Mouse (Mus musculus) CH12.LX (cell line): ENCODE results near the gene Ggct. TPM values are rescaled to one million over a fixed set of nuclear protein-coding genes. Genes with fewer than 3 reads are reported as not detected.

Experiments
- DNase-seq: peaks from one replicate; pipeline ENCODE4 v3.0.0-alpha.2; 2013; ENCODE audit errors: extremely low read depth
- H3K27ac ChIP-seq: 2 replicates; pipeline ENCODE4 v1.5.1; 2012; ENCODE audit warnings: low read depth, mild to moderate bottlenecking, control low read depth, moderate library complexity; ENCODE audit not compliant: insufficient read depth
- H3K27me3 ChIP-seq: replicated peaks from 2 replicates; pipeline ENCODE3; 2012; ENCODE audit warnings: inconsistent platforms
- H3K36me3 ChIP-seq, 2 experiments: replicated peaks in 1 of 2; 2 replicates each; pipeline versions ENCODE3 to v1.6.1; 2012; ENCODE audit warnings: inconsistent platforms in 1 of 2, low read length in 1 of 2, mild to moderate bottlenecking in 1 of 2, mixed read lengths in 1 of 2, moderate library complexity in 1 of 2; ENCODE audit not compliant: control insufficient read depth in 1 of 2, insufficient read depth in 1 of 2
- H3K4me1 ChIP-seq, 2 experiments: 2 replicates each; pipeline ENCODE4 v1.6.1; 2012; ENCODE audit warnings: inconsistent platforms in 1 of 2, moderate library complexity in 1 of 2; ENCODE audit not compliant: insufficient read depth in 2 of 2, control insufficient read depth in 1 of 2
- H3K4me2 ChIP-seq: 2 replicates; pipeline ENCODE4 v1.6.1; 2012; ENCODE audit warnings: low read depth, mild to moderate bottlenecking, control low read depth; ENCODE audit not compliant: poor library complexity, insufficient read depth, severe bottlenecking
- H3K4me3 ChIP-seq, 3 experiments: fragments of 150-350 bp in 1 of 3; sonication (generic) in 1 of 3; replicated peaks in 1 of 3; 2 replicates each; pipeline versions ENCODE3 to v1.5.1; 2011 to 2012; ENCODE audit warnings: low read depth in 2 of 3, low read length in 2 of 3, mild to moderate bottlenecking in 2 of 3, moderate library complexity in 2 of 3, control low read depth in 1 of 3, improper control_type of control experiment in 1 of 3, inconsistent platforms in 1 of 3, mixed read lengths in 1 of 3; ENCODE audit not compliant: poor library complexity in 1 of 3
- H3K79me2 ChIP-seq: replicated peaks from 2 replicates; pipeline ENCODE4 v1.6.1; 2012; ENCODE audit warnings: mild to moderate bottlenecking, moderate library complexity; ENCODE audit not compliant: control insufficient read depth, poor library complexity, insufficient read depth, severe bottlenecking; ENCODE audit errors: extremely low read depth
- H3K9ac ChIP-seq: 2 replicates; pipeline ENCODE4 v1.6.1; 2012; ENCODE audit warnings: low read depth, mild to moderate bottlenecking, control low read depth, moderate library complexity; ENCODE audit not compliant: insufficient read depth
- H3K9me3 ChIP-seq: replicated peaks from 2 replicates; pipeline ENCODE3; 2012; ENCODE audit warnings: low read length, inconsistent platforms, mixed read lengths
- CHD2 ChIP-seq: IDR thresholded peaks from 2 replicates; pipeline ENCODE4 v1.6.1; 2011; ENCODE audit warnings: low read length, improper control_type of control experiment
- CTCF ChIP-seq, 2 experiments: IDR thresholded peaks in 1 of 2; conservative IDR thresholded peaks in 1 of 2; 2 replicates each; pipeline ENCODE4 v1.5.1; 2011 to 2012; ENCODE audit warnings: low read depth in 2 of 2, low read length in 2 of 2, improper control_type of control experiment in 1 of 2, inconsistent platforms in 1 of 2, mild to moderate bottlenecking in 1 of 2, moderate library complexity in 1 of 2
- EP300 ChIP-seq: IDR thresholded peaks from 2 replicates; pipeline ENCODE4 v1.6.1; 2011; ENCODE audit warnings: low read length, improper control_type of control experiment
- ETS1 ChIP-seq: conservative IDR thresholded peaks from 2 replicates; pipeline ENCODE4 v1.6.1; 2012; ENCODE audit warnings: low read depth, mild to moderate bottlenecking, inconsistent platforms, low read length, improper control_type of control experiment, moderate library complexity
- HCFC1 ChIP-seq: IDR thresholded peaks from 2 replicates; pipeline ENCODE4 v1.6.1; 2012; ENCODE audit warnings: low read depth, mild to moderate bottlenecking, inconsistent platforms, low read length, improper control_type of control experiment
- IRF4 ChIP-seq: IDR thresholded peaks from 2 replicates; pipeline ENCODE4 v1.6.1; 2014; ENCODE audit warnings: low read depth, mild to moderate bottlenecking, inconsistent platforms, low read length, improper control_type of control experiment
- JUN ChIP-seq: IDR thresholded peaks from 2 replicates; pipeline ENCODE4 v1.6.1; 2011; ENCODE audit warnings: low read depth, mild to moderate bottlenecking, low read length, improper control_type of control experiment, moderate library complexity; ENCODE audit not compliant: insufficient read depth
- JUND ChIP-seq: conservative IDR thresholded peaks from 2 replicates; pipeline ENCODE4 v1.6.1; 2011; ENCODE audit warnings: low read depth, low read length, improper control_type of control experiment
- KAT2A ChIP-seq: IDR thresholded peaks from 2 replicates; pipeline ENCODE4 v1.6.1; 2012; ENCODE audit warnings: low read length, improper control_type of control experiment, inconsistent platforms; ENCODE audit not compliant: insufficient replicate concordance
- MAX ChIP-seq: IDR thresholded peaks from 2 replicates; pipeline ENCODE4 v1.6.1; 2011; ENCODE audit warnings: low read length, improper control_type of control experiment
- MEF2A ChIP-seq: IDR thresholded peaks from 2 replicates; pipeline ENCODE4 v1.6.1; 2014; ENCODE audit warnings: low read depth, mild to moderate bottlenecking, inconsistent platforms, low read length, improper control_type of control experiment, borderline replicate concordance
- MXI1 ChIP-seq: IDR thresholded peaks from 2 replicates; pipeline ENCODE4 v1.6.1; 2011; ENCODE audit warnings: mild to moderate bottlenecking, low read depth, low read length, improper control_type of control experiment
- MYC ChIP-seq: IDR thresholded peaks from 2 replicates; pipeline ENCODE4 v1.6.1; 2011; ENCODE audit warnings: low read depth, mild to moderate bottlenecking, improper control_type of control experiment, low read length
- NRF1 ChIP-seq: IDR thresholded peaks from 2 replicates; pipeline ENCODE4 v1.6.1; 2014; ENCODE audit warnings: low read depth, mild to moderate bottlenecking, inconsistent platforms, low read length, improper control_type of control experiment, moderate library complexity
- PAX5 ChIP-seq: IDR thresholded peaks from 2 replicates; pipeline ENCODE4 v1.6.1; 2012; ENCODE audit warnings: low read length, inconsistent platforms, mixed read lengths
- POLR2A ChIP-seq: IDR thresholded peaks from 2 replicates; pipeline ENCODE4 v1.6.1; 2011; ENCODE audit warnings: low read depth, mild to moderate bottlenecking, improper control_type of control experiment, low read length
- RAD21 ChIP-seq: IDR thresholded peaks from 2 replicates; pipeline ENCODE4 v1.6.1; 2011; ENCODE audit warnings: low read depth, mild to moderate bottlenecking, low read length, improper control_type of control experiment, moderate library complexity
- SIN3A ChIP-seq: IDR thresholded peaks from 2 replicates; pipeline ENCODE4 v1.6.1; 2012; ENCODE audit warnings: low read length, improper control_type of control experiment, inconsistent platforms
- TCF12 ChIP-seq: IDR thresholded peaks from 2 replicates; pipeline ENCODE4 v1.6.1; 2014; ENCODE audit warnings: low read depth, mild to moderate bottlenecking, inconsistent platforms, low read length, improper control_type of control experiment
- ZKSCAN1 ChIP-seq: IDR thresholded peaks from 2 replicates; pipeline ENCODE4 v1.6.1; 2012; ENCODE audit warnings: low read depth, inconsistent platforms, low read length, improper control_type of control experiment, borderline replicate concordance
- ZNF384 ChIP-seq: IDR thresholded peaks from 2 replicates; pipeline ENCODE4 v1.6.1; 2012; ENCODE audit warnings: low read depth, low read length, improper control_type of control experiment, inconsistent platforms
- dilution Hi-C: fragments of 300-500 bp; cut with MboI; formaldehyde crosslinking; loops from 2 replicates; pipeline ENCODE4 v1.14.3; 2020; ENCODE audit warnings: low sequenced_read_pairs; ENCODE audit not compliant: extremely low pct_unique_long_range_greater_than_20kb, extremely low pct_ligation_motif_present
- in situ Hi-C: fragments of 300-500 bp; cut with MboI; formaldehyde crosslinking; loops from 3 replicates; pipeline ENCODE4 v1.14.3; 2019; ENCODE audit warnings: low sequenced_read_pairs, low pct_ligation_motif_present, low pct_unique_long_range_greater_than_20kb, mixed read lengths
- polyA plus RNA-seq: library from polyadenylated mRNA; unstranded; fragments of >175 nt; gene quantifications from 2 replicates; pipeline ENCODE4 v1.2.1, GENCODE M21; 2012; ENCODE audit warnings: low read depth; ENCODE audit not compliant: insufficient read length
- total RNA-seq, 2 experiments: library from RNA; depleted of rRNA; stranded (reverse); fragments of 300-350 nt in 1 of 2; fragments of >200 nt in 1 of 2; gene quantifications; 2 replicates each; pipeline ENCODE4 v1.2.3; 2012 to 2014

The Ggct gene
- total and polyA plus RNA-seq, 3 experiments: 9.8 to 24.5 (median 12.7) TPM

GRCm38 (mm10) chr6:55010330-55011091, 17.8 kb upstream of the Ggct start:
- H3K4me2 ChIP-seq: no peak overlapping the region
- peaks cover 4% of the 10 kb centered on the region for H3K9me3 ChIP-seq
- TF ChIP-seq SIN3A (no peak), TCF12 (no peak), ZNF384 (no peak), CTCF (conservative IDR thresholded peaks at IDR 0.05 in 1 of 2, IDR thresholded peaks at IDR 0.05 in 1 of 2; ENCODE audit: low read depth in 2 of 2, low read length in 2 of 2) (no peak), MXI1 (no peak), MAX (no peak), MEF2A (no peak), KAT2A (no peak), JUND (no peak), MYC (no peak), RAD21 (no peak), JUN (no peak), EP300 (no peak)
- no peak overlapping the region for H3K27ac ChIP-seq
- DNase-seq: no peak
- no peak overlapping the region for H3K9ac ChIP-seq
- dilution Hi-C loops: no loop called here
- H3K27me3 ChIP-seq: peaks cover 2% of the 10 kb centered on the region
- H3K4me3 ChIP-seq: no peak overlapping the region
- in situ Hi-C loops: loop anchor here (10.0 to 25.0 kb wide), 2 partner anchors 96 to 423 kb away; partner anchors contain the start of genes Fkbp14 and Plekha8
- peaks cover 0 to 1% of the 10 kb centered on the region in 2 experiments; a peak in 2 of 4 replicates for H3K4me1 ChIP-seq
- no peaks in the 10 kb centered on the region for H3K79me2 ChIP-seq
- no peaks in the 10 kb centered on the region for H3K36me3 ChIP-seq

DNA sequence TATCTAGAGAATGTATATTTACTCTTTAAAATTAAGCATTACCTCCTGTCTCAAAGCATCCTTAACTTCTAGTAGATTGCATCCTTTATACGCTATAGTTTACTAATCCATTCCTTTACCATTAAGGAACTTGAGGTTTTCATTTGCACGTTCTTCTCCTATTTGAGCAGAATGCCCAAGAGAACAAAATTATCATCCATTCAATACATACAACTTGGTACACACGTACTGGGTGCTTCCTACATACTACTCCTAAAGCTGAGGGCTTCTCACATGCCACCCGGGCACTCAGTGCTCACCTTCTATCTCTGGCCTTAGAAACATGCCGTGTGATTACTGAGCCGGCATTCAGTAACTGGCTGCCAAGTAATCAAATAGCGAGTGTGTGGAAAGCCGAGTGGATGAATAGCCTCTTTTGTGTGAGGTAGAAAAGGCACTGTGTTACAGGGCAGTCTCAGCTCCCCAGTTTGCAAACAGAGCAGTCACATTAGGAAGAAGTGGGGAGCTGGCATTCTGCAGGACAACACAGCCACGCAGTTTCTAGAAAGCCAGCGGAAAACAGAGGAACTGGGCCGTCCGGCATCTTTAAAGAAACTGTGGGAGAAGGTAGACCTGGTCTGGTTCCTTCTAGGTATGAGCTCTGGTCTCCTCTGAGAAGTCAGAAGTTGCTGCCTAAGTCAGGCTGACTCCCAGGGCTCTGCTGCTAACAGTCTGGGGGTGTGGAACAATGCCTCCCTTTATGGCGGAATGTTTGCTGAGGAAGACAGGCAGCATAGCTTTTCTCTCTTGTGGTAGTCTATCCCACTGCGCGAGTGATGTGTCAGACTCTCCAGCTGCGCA, 16.9 kb upstream of the Ggct start:
- Histone ChIP-seq H3K79me2 (no peaks in the 10 kb centered on the region), H3K27ac (no peak overlapping the region), H3K4me3 (no peak overlapping the region), H3K27me3 (peaks cover 2% of the 10 kb centered on the region), H3K4me2 (no peak overlapping the region), H3K4me1 (no peaks in the 10 kb centered on the region), H3K9me3 (peaks cover 4% of the 10 kb centered on the region), H3K36me3 (no peaks in the 10 kb centered on the region)
- dilution Hi-C loops: no loop called here
- DNase-seq: no peak
- in situ Hi-C loops: loop anchor here (10.0 to 25.0 kb wide), 2 partner anchors 95 to 422 kb away; partner anchors contain the start of genes Fkbp14 and Plekha8
- TF ChIP-seq ETS1 (no peak), POLR2A (no peak), IRF4 (no peak), HCFC1 (no peak), NRF1 (no peak), CHD2 (no peak), KAT2A (no peak), MEF2A (no peak), EP300 (no peak), JUN (no peak), ZKSCAN1 (no peak), SIN3A (no peak), PAX5 (no peak)
- TF ChIP-seq, all 38 proteins: peak for 0
- no peak overlapping the region for H3K9ac ChIP-seq
